Mouse (Mus musculus): ENCODE measurements around the gene Sgk1. TPM values are rescaled to one million over a fixed set of nuclear protein-coding genes. Genes with fewer than 3 reads are reported as not detected.

Gene Sgk1
- polyA plus RNA-seq, 1 experiment from 2014 or later, result 32.6 TPM

DNA sequence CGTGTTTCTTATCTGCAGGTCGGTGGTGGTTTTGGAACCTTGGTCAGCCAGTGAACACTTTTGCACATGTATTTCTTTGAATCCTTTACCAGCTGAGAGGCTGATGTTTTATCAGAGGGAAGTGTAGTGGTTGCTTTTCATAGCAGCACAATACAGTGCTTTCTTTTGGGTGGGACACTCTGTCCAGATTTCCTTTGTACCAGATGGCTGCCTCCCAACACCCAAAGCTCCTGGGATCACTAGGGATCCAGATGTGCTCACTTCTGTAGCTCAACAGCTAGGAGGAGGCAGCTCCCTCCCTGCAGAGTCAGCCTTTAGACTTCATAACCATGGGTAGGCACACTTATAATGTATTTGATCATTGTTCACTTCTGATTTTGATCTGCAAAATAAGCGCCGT lies 70.5 kb downstream of the Sgk1 start:
- Histone ChIP-seq H3K9ac (replicated peaks; ENCODE audit: low read depth, low read length) (no peak overlapping the region), H3K9me3 (ENCODE audit: control insufficient read depth, low read length) (no peaks in the 10 kb centered on the region), H3K4me2 (ENCODE audit: low read depth, low read length) (no peak overlapping the region), H3K27me3 (ENCODE audit: control insufficient read depth, insufficient read depth, low read length) (no peaks in the 10 kb centered on the region), H3K4me1 (ENCODE audit: control insufficient read depth, insufficient read depth, low read length) (no peaks in the 10 kb centered on the region), H3K4me3 (ENCODE audit: low read depth, low read length) (no peak overlapping the region), H3K36me3 (ENCODE audit: control insufficient read depth, insufficient read depth, low read length) (no peaks in the 10 kb centered on the region), H3K27ac (ENCODE audit: low read depth, low read length) (no peak overlapping the region)
- 90% methylated on average over 4 of the region's 4 CpGs for WGBS
- ATAC-seq (ENCODE audit: low read depth), result no peak

- Histone ChIP-seq H3K27me3 (ENCODE audit: control insufficient read depth, insufficient read depth, low read length) (no peaks in the 10 kb centered on the region), H3K9me3 (ENCODE audit: control insufficient read depth, low read length) (no peaks in the 10 kb centered on the region), H3K4me3 (ENCODE audit: low read depth, low read length) (no peak overlapping the region), H3K4me1 (ENCODE audit: control insufficient read depth, insufficient read depth, low read length) (no peaks in the 10 kb centered on the region), H3K36me3 (ENCODE audit: control insufficient read depth, insufficient read depth, low read length) (no peaks in the 10 kb centered on the region), H3K27ac (ENCODE audit: low read depth, low read length) (no peak overlapping the region), H3K9ac (replicated peaks; ENCODE audit: low read depth, low read length) (no peak overlapping the region), H3K4me2 (ENCODE audit: low read depth, low read length) (no peak overlapping the region)
- WGBS, result 91% methylated on average over 2 of the region's 2 CpGs
- no peak for ATAC-seq (ENCODE audit: low read depth)
Observed at GRCm38 (mm10) chr10:21961111-21961510, 79.1 kb downstream of the Sgk1 start.

DNA sequence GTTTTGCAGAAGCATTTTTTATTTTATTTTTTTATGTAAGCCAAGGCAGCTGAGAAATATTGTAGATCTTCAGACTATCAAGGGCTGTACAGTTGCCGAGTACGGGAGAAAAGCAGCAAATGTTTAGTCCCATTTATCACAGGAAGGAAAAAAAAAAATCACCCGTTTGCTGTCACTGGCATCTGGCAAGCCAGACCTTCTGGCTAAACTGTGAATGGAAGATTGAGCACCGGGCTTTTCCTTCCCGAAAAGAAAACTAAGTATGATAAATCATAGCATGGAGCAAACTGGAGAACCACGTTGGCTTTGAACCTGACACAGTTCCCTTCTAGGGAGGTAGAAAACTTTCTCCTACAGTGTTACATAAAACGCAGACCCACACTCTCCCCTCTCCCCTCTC lies 81.0 kb downstream of the Sgk1 start:
- 61% methylated on average over 7 of the region's 7 CpGs for WGBS
- Histone ChIP-seq H3K4me3 (ENCODE audit: low read depth, low read length) (no peak overlapping the region), H3K27me3 (ENCODE audit: control insufficient read depth, insufficient read depth, low read length) (no peaks in the 10 kb centered on the region), H3K4me2 (ENCODE audit: low read depth, low read length) (no peak overlapping the region), H3K4me1 (ENCODE audit: control insufficient read depth, insufficient read depth, low read length) (no peaks in the 10 kb centered on the region), H3K9ac (replicated peaks; ENCODE audit: low read depth, low read length) (no peak overlapping the region), H3K9me3 (ENCODE audit: control insufficient read depth, low read length) (no peaks in the 10 kb centered on the region), H3K36me3 (ENCODE audit: control insufficient read depth, insufficient read depth, low read length) (no peaks in the 10 kb centered on the region), H3K27ac (ENCODE audit: low read depth, low read length) (no peak overlapping the region)
- no peak for ATAC-seq (ENCODE audit: low read depth)

DNA sequence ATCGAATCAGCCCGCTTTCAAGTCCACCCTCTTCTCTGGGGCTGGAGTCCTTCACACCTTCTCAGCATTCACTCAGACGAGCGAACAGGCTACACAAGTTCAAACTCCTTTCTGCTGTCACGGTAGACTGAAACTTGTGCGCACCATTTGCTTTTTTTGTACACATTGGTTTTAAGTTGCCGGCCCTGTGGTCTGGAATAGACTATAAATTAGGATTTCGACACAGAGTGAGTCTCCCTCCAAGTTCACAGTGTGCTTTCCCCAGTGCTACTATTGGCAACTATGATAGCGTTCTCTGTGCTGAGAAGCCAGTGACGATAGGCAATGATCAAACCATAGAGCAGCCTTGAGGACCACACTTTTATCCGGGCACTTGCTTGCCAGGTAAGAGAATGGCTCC lies 91.7 kb downstream of the Sgk1 start:
- Histone ChIP-seq H3K27ac (ENCODE audit: low read depth, low read length) (no peak overlapping the region), H3K4me3 (ENCODE audit: low read depth, low read length) (no peak overlapping the region), H3K9ac (replicated peaks; ENCODE audit: low read depth, low read length) (no peak overlapping the region), H3K27me3 (ENCODE audit: control insufficient read depth, insufficient read depth, low read length) (no peaks in the 10 kb centered on the region), H3K4me2 (ENCODE audit: low read depth, low read length) (no peak overlapping the region), H3K9me3 (ENCODE audit: control insufficient read depth, low read length) (no peaks in the 10 kb centered on the region), H3K4me1 (ENCODE audit: control insufficient read depth, insufficient read depth, low read length) (no peaks in the 10 kb centered on the region), H3K36me3 (ENCODE audit: control insufficient read depth, insufficient read depth, low read length) (no peaks in the 10 kb centered on the region)
- no peak for ATAC-seq (ENCODE audit: low read depth)
- 83% methylated on average over 11 of the region's 11 CpGs for WGBS

DNA sequence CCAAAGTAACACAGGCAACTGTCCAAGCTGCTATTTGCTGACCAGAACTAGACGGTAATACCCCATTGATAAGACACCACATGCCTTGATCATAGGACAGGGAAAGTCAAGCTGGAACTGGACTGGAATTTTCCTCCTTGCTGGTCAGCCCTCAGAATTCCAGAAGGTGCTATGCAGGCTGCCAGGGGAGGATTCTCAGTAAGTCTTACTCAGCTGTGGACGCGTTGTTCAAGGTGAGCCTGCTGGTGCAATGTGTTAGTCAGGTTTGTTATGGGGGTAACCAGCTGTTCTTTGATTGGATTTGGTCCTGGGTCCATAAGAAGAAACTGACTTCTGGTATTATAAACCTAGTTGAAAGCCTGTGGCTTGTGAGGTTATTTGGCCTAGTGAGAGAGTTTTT lies 92.8 kb downstream of the Sgk1 start:
- ATAC-seq (ENCODE audit: low read depth), result no peak
- no peaks in the 10 kb centered on the region for H3K27me3 ChIP-seq (ENCODE audit: control insufficient read depth, insufficient read depth, low read length)
- H3K4me1 ChIP-seq (ENCODE audit: control insufficient read depth, insufficient read depth, low read length), result no peaks in the 10 kb centered on the region
- H3K9ac ChIP-seq (replicated peaks; ENCODE audit: low read depth, low read length), result no peak overlapping the region
- H3K9me3 ChIP-seq (ENCODE audit: control insufficient read depth, low read length), result no peaks in the 10 kb centered on the region
- WGBS, result 89% methylated on average over 3 of the region's 3 CpGs
- no peak overlapping the region for H3K4me2 ChIP-seq (ENCODE audit: low read depth, low read length)
- H3K36me3 ChIP-seq (ENCODE audit: control insufficient read depth, insufficient read depth, low read length), result no peaks in the 10 kb centered on the region
- no peak overlapping the region for H3K27ac ChIP-seq (ENCODE audit: low read depth, low read length)
- H3K4me3 ChIP-seq (ENCODE audit: low read depth, low read length), result no peak overlapping the region

GRCm38 (mm10) chr10:21975384-21975783 lies 93.4 kb downstream of the Sgk1 start:
- H3K9ac ChIP-seq (replicated peaks; ENCODE audit: low read depth, low read length), result no peak overlapping the region
- H3K9me3 ChIP-seq (ENCODE audit: control insufficient read depth, low read length), result no peaks in the 10 kb centered on the region
- no peak overlapping the region for H3K4me3 ChIP-seq (ENCODE audit: low read depth, low read length)
- no peak overlapping the region for H3K4me2 ChIP-seq (ENCODE audit: low read depth, low read length)
- H3K27me3 ChIP-seq (ENCODE audit: control insufficient read depth, insufficient read depth, low read length), result no peaks in the 10 kb centered on the region
- 91% methylated on average over 6 of the region's 6 CpGs for WGBS
- H3K4me1 ChIP-seq (ENCODE audit: control insufficient read depth, insufficient read depth, low read length), result no peaks in the 10 kb centered on the region
- H3K36me3 ChIP-seq (ENCODE audit: control insufficient read depth, insufficient read depth, low read length), result no peaks in the 10 kb centered on the region
- ATAC-seq (ENCODE audit: low read depth), result no peak
- no peak overlapping the region for H3K27ac ChIP-seq (ENCODE audit: low read depth, low read length)

GRCm38 (mm10) chr10:21976253-21976652 lies 94.3 kb downstream of the Sgk1 start:
- H3K4me1 ChIP-seq (ENCODE audit: control insufficient read depth, insufficient read depth, low read length), result no peaks in the 10 kb centered on the region
- no peak for ATAC-seq (ENCODE audit: low read depth)
- no peak overlapping the region for H3K4me3 ChIP-seq (ENCODE audit: low read depth, low read length)
- H3K27ac ChIP-seq (ENCODE audit: low read depth, low read length), result no peak overlapping the region
- no peak overlapping the region for H3K9ac ChIP-seq (replicated peaks; ENCODE audit: low read depth, low read length)
- H3K9me3 ChIP-seq (ENCODE audit: control insufficient read depth, low read length), result no peaks in the 10 kb centered on the region
- 89% methylated on average over 5 of the region's 5 CpGs for WGBS
- no peaks in the 10 kb centered on the region for H3K27me3 ChIP-seq (ENCODE audit: control insufficient read depth, insufficient read depth, low read length)
- no peaks in the 10 kb centered on the region for H3K36me3 ChIP-seq (ENCODE audit: control insufficient read depth, insufficient read depth, low read length)
- H3K4me2 ChIP-seq (ENCODE audit: low read depth, low read length), result no peak overlapping the region

GRCm38 (mm10) chr10:21978421-21978820 lies 96.4 kb downstream of the Sgk1 start:
- H3K9me3 ChIP-seq (ENCODE audit: control insufficient read depth, low read length), result no peaks in the 10 kb centered on the region
- H3K4me1 ChIP-seq (ENCODE audit: control insufficient read depth, insufficient read depth, low read length), result no peaks in the 10 kb centered on the region
- 94% methylated on average over 9 of the region's 9 CpGs for WGBS
- H3K27me3 ChIP-seq (ENCODE audit: control insufficient read depth, insufficient read depth, low read length), result no peaks in the 10 kb centered on the region
- no peak overlapping the region for H3K4me3 ChIP-seq (ENCODE audit: low read depth, low read length)
- no peak overlapping the region for H3K9ac ChIP-seq (replicated peaks; ENCODE audit: low read depth, low read length)
- ATAC-seq (ENCODE audit: low read depth), result no peak
- no peak overlapping the region for H3K27ac ChIP-seq (ENCODE audit: low read depth, low read length)
- H3K4me2 ChIP-seq (ENCODE audit: low read depth, low read length), result no peak overlapping the region
- H3K36me3 ChIP-seq (ENCODE audit: control insufficient read depth, insufficient read depth, low read length), result no peaks in the 10 kb centered on the region

GRCm38 (mm10) chr10:21979286-21979965 lies 97.4 kb downstream of the Sgk1 start:
- no peak for ATAC-seq (ENCODE audit: low read depth)
- no peak overlapping the region for H3K4me3 ChIP-seq (ENCODE audit: low read depth, low read length)
- H3K9me3 ChIP-seq (ENCODE audit: control insufficient read depth, low read length), result no peaks in the 10 kb centered on the region
- no peaks in the 10 kb centered on the region for H3K27me3 ChIP-seq (ENCODE audit: control insufficient read depth, insufficient read depth, low read length)
- H3K4me1 ChIP-seq (ENCODE audit: control insufficient read depth, insufficient read depth, low read length), result no peaks in the 10 kb centered on the region
- WGBS, result 96% methylated on average over 5 of the region's 5 CpGs
- H3K27ac ChIP-seq (ENCODE audit: low read depth, low read length), result no peak overlapping the region
- H3K36me3 ChIP-seq (ENCODE audit: control insufficient read depth, insufficient read depth, low read length), result no peaks in the 10 kb centered on the region
- no peak overlapping the region for H3K9ac ChIP-seq (replicated peaks; ENCODE audit: low read depth, low read length)
- H3K4me2 ChIP-seq (ENCODE audit: low read depth, low read length), result no peak overlapping the region
